Mouse (Mus musculus): ENCODE measurements around the gene Phf21a. TPM values are rescaled to one million over a fixed set of nuclear protein-coding genes. Genes with fewer than 3 reads are reported as not detected.
A peak's percentile ranks its signal among the peaks of the same experiment; 100 is the strongest.

The Phf21a gene
- total and polyA plus RNA-seq, 2 experiments from 2014 or later, result 31.7 to 41.3 TPM

GRCm38 (mm10) chr2:92331410-92331809 lies 238.5 kb downstream of the Phf21a start:
- Histone ChIP-seq H3K4me3 (ENCODE audit: low read depth, low read length) (no peak overlapping the region), H3K4me1 (ENCODE audit: insufficient read depth, low read length) (no peaks in the 10 kb centered on the region), H3K9me3 (ENCODE audit: low read length) (no peaks in the 10 kb centered on the region), H3K27me3 (ENCODE audit: insufficient read depth, low read length) (no peaks in the 10 kb centered on the region), H3K27ac (ENCODE audit: low read depth, low read length) (no peak overlapping the region), H3K9ac (replicated peaks; ENCODE audit: low read length, poor library complexity, severe bottlenecking) (no peak overlapping the region), H3K36me3 (ENCODE audit: insufficient read depth, low read length) (peaks cover 32% of the 10 kb centered on the region), H3K4me2 (ENCODE audit: low read depth, low read length, poor library complexity, severe bottlenecking) (no peak overlapping the region)
- TF ChIP-seq CTCF (IDR thresholded peaks at IDR 0.05), result peak; percentile 69
- 76% methylated on average over 2 of the region's 2 CpGs for WGBS
- DNase-seq (ENCODE audit: low spot score) (peak; percentile 86), ATAC-seq (ENCODE audit: low FRiP score) (no peak)

- Histone ChIP-seq H3K9ac (replicated peaks; ENCODE audit: low read length, poor library complexity, severe bottlenecking) (no peak overlapping the region), H3K4me3 (ENCODE audit: low read depth, low read length) (no peak overlapping the region), H3K4me1 (ENCODE audit: insufficient read depth, low read length) (no peaks in the 10 kb centered on the region), H3K4me2 (ENCODE audit: low read depth, low read length, poor library complexity, severe bottlenecking) (no peak overlapping the region), H3K36me3 (ENCODE audit: insufficient read depth, low read length) (peaks cover 32% of the 10 kb centered on the region), H3K9me3 (ENCODE audit: low read length) (no peaks in the 10 kb centered on the region), H3K27me3 (ENCODE audit: insufficient read depth, low read length) (no peaks in the 10 kb centered on the region), H3K27ac (ENCODE audit: low read depth, low read length) (no peak overlapping the region)
- no peak for DNase-seq (ENCODE audit: low spot score)
- no peak for ATAC-seq (ENCODE audit: low FRiP score)
- TF ChIP-seq CTCF (IDR thresholded peaks at IDR 0.05), result no peak
- WGBS, result 93% methylated on average over 2 of the region's 2 CpGs
Observed at GRCm38 (mm10) chr2:92331871-92332270, 239.0 kb downstream of the Phf21a start.

GRCm38 (mm10) chr2:92342418-92342817 lies 249.5 kb downstream of the Phf21a start:
- H3K4me2 ChIP-seq (ENCODE audit: low read depth, low read length, poor library complexity, severe bottlenecking), result no peak overlapping the region
- H3K9me3 ChIP-seq (ENCODE audit: low read length), result no peaks in the 10 kb centered on the region
- TF ChIP-seq CTCF (IDR thresholded peaks at IDR 0.05), result no peak
- no peaks in the 10 kb centered on the region for H3K4me1 ChIP-seq (ENCODE audit: insufficient read depth, low read length)
- H3K27me3 ChIP-seq (ENCODE audit: insufficient read depth, low read length), result no peaks in the 10 kb centered on the region
- DNase-seq (ENCODE audit: low spot score) (no peak), ATAC-seq (ENCODE audit: low FRiP score) (no peak)
- peaks cover 8% of the 10 kb centered on the region for H3K36me3 ChIP-seq (ENCODE audit: insufficient read depth, low read length)
- no peak overlapping the region for H3K9ac ChIP-seq (replicated peaks; ENCODE audit: low read length, poor library complexity, severe bottlenecking)
- H3K27ac ChIP-seq (ENCODE audit: low read depth, low read length), result no peak overlapping the region
- no peak overlapping the region for H3K4me3 ChIP-seq (ENCODE audit: low read depth, low read length)

GRCm38 (mm10) chr2:92347191-92347590 lies 254.3 kb downstream of the Phf21a start:
- Histone ChIP-seq H3K4me2 (ENCODE audit: low read depth, low read length, poor library complexity, severe bottlenecking) (no peak overlapping the region), H3K27ac (ENCODE audit: low read depth, low read length) (no peak overlapping the region), H3K9me3 (ENCODE audit: low read length) (no peaks in the 10 kb centered on the region), H3K9ac (replicated peaks; ENCODE audit: low read length, poor library complexity, severe bottlenecking) (no peak overlapping the region), H3K4me3 (ENCODE audit: low read depth, low read length) (no peak overlapping the region), H3K4me1 (ENCODE audit: insufficient read depth, low read length) (no peaks in the 10 kb centered on the region), H3K36me3 (ENCODE audit: insufficient read depth, low read length) (peaks cover 32% of the 10 kb centered on the region), H3K27me3 (ENCODE audit: insufficient read depth, low read length) (no peaks in the 10 kb centered on the region)
- WGBS, result 97% methylated on average over 2 of the region's 2 CpGs
- DNase-seq (ENCODE audit: low spot score), result no peak
- no peak for ATAC-seq (ENCODE audit: low FRiP score)
- no peak for TF ChIP-seq CTCF (IDR thresholded peaks at IDR 0.05)

GRCm38 (mm10) chr2:92349589-92350425 lies 256.9 kb downstream of the Phf21a start:
- Histone ChIP-seq H3K4me1 (ENCODE audit: insufficient read depth, low read length) (no peaks in the 10 kb centered on the region), H3K9me3 (ENCODE audit: low read length) (no peaks in the 10 kb centered on the region), H3K4me2 (ENCODE audit: low read depth, low read length, poor library complexity, severe bottlenecking) (no peak overlapping the region), H3K27me3 (ENCODE audit: insufficient read depth, low read length) (no peaks in the 10 kb centered on the region), H3K4me3 (ENCODE audit: low read depth, low read length) (no peak overlapping the region), H3K27ac (ENCODE audit: low read depth, low read length) (0 out of 2 replicates have a peak overlapping the region, but pooled peaks have one; percentile 26), H3K36me3 (ENCODE audit: insufficient read depth, low read length) (peaks cover 28% of the 10 kb centered on the region), H3K9ac (replicated peaks; ENCODE audit: low read length, poor library complexity, severe bottlenecking) (no peak overlapping the region)
- no peak for ATAC-seq (ENCODE audit: low FRiP score)
- WGBS, result 80% methylated on average over 6 of the region's 6 CpGs
- peak; percentile 33 for DNase-seq (ENCODE audit: low spot score)
- no peak for TF ChIP-seq CTCF (IDR thresholded peaks at IDR 0.05)

- ATAC-seq (ENCODE audit: low FRiP score), result no peak
- no peaks in the 10 kb centered on the region for H3K4me1 ChIP-seq (ENCODE audit: insufficient read depth, low read length)
Observed at GRCm38 (mm10) chr2:92350686-92351085, 257.8 kb downstream of the Phf21a start.

More at GRCm38 (mm10) chr2:92350686-92351085, 257.8 kb downstream of the Phf21a start:
- Histone ChIP-seq H3K27me3 (ENCODE audit: insufficient read depth, low read length) (no peaks in the 10 kb centered on the region), H3K36me3 (ENCODE audit: insufficient read depth, low read length) (peaks cover 25% of the 10 kb centered on the region), H3K9ac (replicated peaks; ENCODE audit: low read length, poor library complexity, severe bottlenecking) (no peak overlapping the region), H3K27ac (ENCODE audit: low read depth, low read length) (no peak overlapping the region), H3K4me2 (ENCODE audit: low read depth, low read length, poor library complexity, severe bottlenecking) (no peak overlapping the region), H3K4me3 (ENCODE audit: low read depth, low read length) (no peak overlapping the region), H3K9me3 (ENCODE audit: low read length) (no peaks in the 10 kb centered on the region)
- TF ChIP-seq CTCF (IDR thresholded peaks at IDR 0.05), result no peak
- DNase-seq (ENCODE audit: low spot score), result no peak
- 88% methylated on average over 5 of the region's 5 CpGs for WGBS
